Mouse (Mus musculus): ENCODE data around the gene Fam3c. TPM values are rescaled to one million over a fixed set of nuclear protein-coding genes. Genes with fewer than 3 reads are reported as not detected.
A peak's percentile ranks its signal among the peaks of the same experiment; 100 is the strongest.

Gene Fam3c
- polyA plus RNA-seq, 1 experiment from 2014 or later: 59.1 TPM

DNA sequence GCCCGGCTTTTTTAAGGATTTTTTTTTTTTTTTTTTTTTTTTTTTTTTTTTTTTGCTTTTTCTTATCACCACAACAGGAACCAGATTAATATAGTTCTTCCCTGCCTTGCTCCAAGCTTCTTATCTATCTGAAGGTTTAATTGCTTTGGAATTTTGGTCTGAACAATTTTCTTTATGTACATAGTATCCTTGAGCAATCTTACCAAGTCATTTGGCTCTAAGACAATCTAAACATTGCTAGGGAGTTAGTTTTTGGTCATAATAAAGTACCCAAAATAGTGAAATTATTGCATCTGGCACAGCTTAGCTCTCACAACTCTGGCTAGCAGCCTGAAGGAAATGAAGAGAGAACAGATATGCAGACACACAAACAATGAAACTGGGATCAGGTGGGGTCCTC, 23.8 kb upstream of the Fam3c start:
- no peak for ATAC-seq (ENCODE audit: insufficient number of reproducible peaks, low FRiP score, low TSS enrichment, low read depth)
- Histone ChIP-seq H3K27me3 (no peaks in the 10 kb centered on the region), H3K4me2 (replicated peaks) (no peak overlapping the region), H3K4me3 (replicated peaks) (no peak overlapping the region), H3K4me1 (no peaks in the 10 kb centered on the region), H3K9me3 (replicated peaks) (no peaks in the 10 kb centered on the region), H3K9ac (no peak overlapping the region), H3K27ac (replicated peaks) (no peak overlapping the region), H3K36me3 (no peaks in the 10 kb centered on the region)
- WGBS: 100% methylated on average over 1 of the region's 1 CpGs

DNA sequence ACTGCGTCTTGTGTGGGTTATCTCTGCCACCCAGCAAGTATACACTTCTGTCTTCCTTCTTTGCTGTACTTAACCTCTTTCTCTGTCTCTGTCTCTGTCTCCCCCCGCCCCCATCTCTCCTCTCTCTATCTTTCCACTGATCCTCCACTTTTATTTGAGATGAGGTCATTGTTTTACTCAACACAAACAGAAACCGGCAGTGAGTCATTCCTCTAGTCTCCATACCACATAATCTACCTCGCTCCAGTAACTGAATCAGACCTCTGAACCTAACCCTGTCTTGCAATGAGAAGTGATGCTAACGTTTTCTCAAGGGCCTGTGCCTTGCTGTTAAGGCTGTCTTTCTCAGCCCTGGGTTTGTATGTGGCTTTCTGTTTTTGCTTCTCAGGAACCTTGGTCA, 22.4 kb upstream of the Fam3c start:
- H3K27ac ChIP-seq (replicated peaks): no peak overlapping the region
- no peaks in the 10 kb centered on the region for H3K9me3 ChIP-seq (replicated peaks)
- H3K27me3 ChIP-seq: no peaks in the 10 kb centered on the region
- no peak overlapping the region for H3K9ac ChIP-seq
- no peak overlapping the region for H3K4me2 ChIP-seq (replicated peaks)
- no peak overlapping the region for H3K4me3 ChIP-seq (replicated peaks)
- H3K36me3 ChIP-seq: no peaks in the 10 kb centered on the region
- 71% methylated on average over 5 of the region's 5 CpGs for WGBS
- H3K4me1 ChIP-seq: no peaks in the 10 kb centered on the region
- no peak for ATAC-seq (ENCODE audit: insufficient number of reproducible peaks, low FRiP score, low TSS enrichment, low read depth)

DNA sequence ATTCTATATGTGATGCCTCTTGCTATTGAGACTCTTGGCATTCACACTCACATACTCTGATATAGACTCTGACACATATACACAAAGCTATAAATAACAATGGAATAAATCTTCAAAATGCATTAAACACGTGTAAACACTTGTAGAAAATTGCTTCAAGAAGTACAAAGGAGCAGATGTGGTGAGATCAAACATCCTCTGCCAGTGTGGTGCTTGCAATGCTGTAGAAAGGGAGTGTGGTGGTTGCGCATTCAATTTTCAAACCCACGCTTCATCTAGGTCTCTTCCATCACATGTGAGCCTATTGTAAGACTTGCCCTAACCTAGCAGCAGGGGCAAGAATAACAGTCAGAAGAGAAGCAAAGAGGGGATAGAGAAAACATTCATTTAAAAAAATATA, 18.7 kb upstream of the Fam3c start:
- no peak overlapping the region for H3K4me2 ChIP-seq (replicated peaks)
- no peak overlapping the region for H3K27ac ChIP-seq (replicated peaks)
- H3K9ac ChIP-seq: no peak overlapping the region
- ATAC-seq (ENCODE audit: insufficient number of reproducible peaks, low FRiP score, low TSS enrichment, low read depth): no peak
- no peak overlapping the region for H3K4me3 ChIP-seq (replicated peaks)
- H3K36me3 ChIP-seq: no peaks in the 10 kb centered on the region
- no peaks in the 10 kb centered on the region for H3K9me3 ChIP-seq (replicated peaks)
- 71% methylated on average over 3 of the region's 3 CpGs for WGBS
- H3K27me3 ChIP-seq: no peaks in the 10 kb centered on the region
- no peaks in the 10 kb centered on the region for H3K4me1 ChIP-seq

GRCm38 (mm10) chr6:22373476-22373875, 17.4 kb upstream of the Fam3c start:
- 88% methylated on average over 2 of the region's 2 CpGs for WGBS
- Histone ChIP-seq H3K4me3 (replicated peaks) (no peak overlapping the region), H3K36me3 (no peaks in the 10 kb centered on the region), H3K27ac (replicated peaks) (no peak overlapping the region), H3K9ac (no peak overlapping the region), H3K27me3 (no peaks in the 10 kb centered on the region), H3K4me1 (no peaks in the 10 kb centered on the region), H3K4me2 (replicated peaks) (no peak overlapping the region), H3K9me3 (replicated peaks) (no peaks in the 10 kb centered on the region)
- no peak for ATAC-seq (ENCODE audit: insufficient number of reproducible peaks, low FRiP score, low TSS enrichment, low read depth)

GRCm38 (mm10) chr6:22366977-22367376, 10.9 kb upstream of the Fam3c start:
- H3K4me1 ChIP-seq: no peaks in the 10 kb centered on the region
- H3K36me3 ChIP-seq: no peaks in the 10 kb centered on the region
- no peak overlapping the region for H3K4me3 ChIP-seq (replicated peaks)
- H3K27me3 ChIP-seq: no peaks in the 10 kb centered on the region
- ATAC-seq (ENCODE audit: insufficient number of reproducible peaks, low FRiP score, low TSS enrichment, low read depth): no peak
- H3K9ac ChIP-seq: no peak overlapping the region
- H3K27ac ChIP-seq (replicated peaks): no peak overlapping the region
- H3K4me2 ChIP-seq (replicated peaks): no peak overlapping the region
- H3K9me3 ChIP-seq (replicated peaks): no peaks in the 10 kb centered on the region
- WGBS: 77% methylated on average over 2 of the region's 2 CpGs

- no peak for ATAC-seq (ENCODE audit: insufficient number of reproducible peaks, low FRiP score, low TSS enrichment, low read depth)
- 82% methylated on average over 3 of the region's 3 CpGs for WGBS
- H3K36me3 ChIP-seq: no peaks in the 10 kb centered on the region
- no peak overlapping the region for H3K4me3 ChIP-seq (replicated peaks)
- 0 out of 2 replicates have a peak, but pooled peaks cover 4% of the 10 kb centered on the region for H3K4me1 ChIP-seq
- H3K27me3 ChIP-seq: no peaks in the 10 kb centered on the region
- H3K9me3 ChIP-seq (replicated peaks): no peaks in the 10 kb centered on the region
- H3K4me2 ChIP-seq (replicated peaks): no peak overlapping the region
- no peak overlapping the region for H3K9ac ChIP-seq
- no peak overlapping the region for H3K27ac ChIP-seq (replicated peaks)
These were observed 7.5 kb upstream of the Fam3c start for GRCm38 (mm10) chr6:22363590-22363989.

- Histone ChIP-seq H3K27me3 (no peaks in the 10 kb centered on the region), H3K36me3 (no peaks in the 10 kb centered on the region), H3K9ac (no peak overlapping the region), H3K9me3 (replicated peaks) (no peaks in the 10 kb centered on the region), H3K27ac (replicated peaks) (no peak overlapping the region), H3K4me1 (0 out of 2 replicates have a peak, but pooled peaks cover 4% of the 10 kb centered on the region), H3K4me2 (replicated peaks) (no peak overlapping the region), H3K4me3 (replicated peaks) (no peak overlapping the region)
- ATAC-seq (ENCODE audit: insufficient number of reproducible peaks, low FRiP score, low TSS enrichment, low read depth): 0 out of 2 replicates have a peak, but pooled peaks have one; percentile 34
- 24% methylated on average over 3 of the region's 3 CpGs for WGBS
These were observed 5.9 kb upstream of the Fam3c start for GRCm38 (mm10) chr6:22361941-22362340.

DNA sequence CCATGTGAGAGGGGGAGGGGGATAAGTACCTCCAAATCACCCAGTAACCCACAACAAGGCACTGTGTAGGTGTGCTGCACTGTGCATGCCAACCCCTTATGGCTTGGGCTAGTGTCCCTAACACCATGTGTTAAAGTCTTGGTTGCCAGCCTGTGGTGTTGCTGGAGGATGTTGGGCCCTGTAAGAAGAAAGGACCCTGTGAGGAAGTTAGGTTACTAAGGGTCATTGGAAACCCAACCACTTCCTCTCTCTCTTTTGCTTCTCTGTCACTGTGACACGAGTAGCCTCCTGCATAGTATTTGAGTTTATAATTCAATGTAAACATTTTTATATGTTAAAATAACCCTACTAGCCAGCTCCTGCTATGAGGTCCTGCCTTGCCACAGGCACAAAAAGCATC, 3.0 kb upstream of the Fam3c start:
- no peak overlapping the region for H3K27ac ChIP-seq (replicated peaks)
- no peak overlapping the region for H3K9ac ChIP-seq
- H3K4me2 ChIP-seq (replicated peaks): no peak overlapping the region
- H3K9me3 ChIP-seq (replicated peaks): no peaks in the 10 kb centered on the region
- H3K27me3 ChIP-seq: no peaks in the 10 kb centered on the region
- ATAC-seq (ENCODE audit: insufficient number of reproducible peaks, low FRiP score, low TSS enrichment, low read depth): no peak
- 33% methylated on average over 1 of the region's 1 CpGs for WGBS
- peaks cover 7% of the 10 kb centered on the region for H3K4me1 ChIP-seq
- H3K36me3 ChIP-seq: no peaks in the 10 kb centered on the region
- no peak overlapping the region for H3K4me3 ChIP-seq (replicated peaks)

DNA sequence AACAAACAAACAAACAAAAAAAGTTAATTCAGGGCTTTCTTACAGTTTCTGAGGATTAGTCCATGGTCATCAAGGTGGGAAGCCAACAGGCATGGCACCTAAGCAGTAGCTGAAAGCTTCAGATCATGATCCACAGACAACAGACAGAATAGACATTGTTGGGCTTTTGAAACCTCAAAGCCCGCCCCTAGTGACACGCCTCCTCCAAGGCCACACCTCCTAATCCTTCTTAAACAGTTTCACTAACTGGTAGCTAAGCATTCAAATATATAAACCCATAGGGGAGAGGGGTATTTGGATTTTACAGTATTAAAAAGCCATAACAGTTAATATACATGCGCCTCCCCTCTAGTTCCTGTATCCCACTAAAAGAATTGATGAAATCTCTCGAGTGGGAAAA, 1.3 kb upstream of the Fam3c start:
- no peak overlapping the region for H3K9ac ChIP-seq
- no peak overlapping the region for H3K4me2 ChIP-seq (replicated peaks)
- no peaks in the 10 kb centered on the region for H3K36me3 ChIP-seq
- no peak overlapping the region for H3K27ac ChIP-seq (replicated peaks)
- 94% methylated on average over 4 of the region's 4 CpGs for WGBS
- no peak overlapping the region for H3K4me3 ChIP-seq (replicated peaks)
- no peak for ATAC-seq (ENCODE audit: insufficient number of reproducible peaks, low FRiP score, low TSS enrichment, low read depth)
- H3K27me3 ChIP-seq: no peaks in the 10 kb centered on the region
- peaks cover 14% of the 10 kb centered on the region for H3K4me1 ChIP-seq
- H3K9me3 ChIP-seq (replicated peaks): no peaks in the 10 kb centered on the region

GRCm38 (mm10) chr6:22355396-22356085, 502 bp downstream of the Fam3c start:
- Histone ChIP-seq H3K9me3 (replicated peaks) (no peaks in the 10 kb centered on the region), H3K36me3 (no peaks in the 10 kb centered on the region), H3K4me2 (replicated peaks) (peak overlapping the region; percentile 63), H3K9ac (peak overlapping the region; percentile 72), H3K27ac (replicated peaks) (peak overlapping the region; percentile 80), H3K4me3 (replicated peaks) (peak overlapping the region; percentile 79), H3K4me1 (peaks cover 10% of the 10 kb centered on the region), H3K27me3 (no peaks in the 10 kb centered on the region)
- WGBS: under 1% methylated on average over 61 of the region's 62 CpGs
- ATAC-seq (ENCODE audit: insufficient number of reproducible peaks, low FRiP score, low TSS enrichment, low read depth): no peak; the same call in 1 of the 2 replicates

DNA sequence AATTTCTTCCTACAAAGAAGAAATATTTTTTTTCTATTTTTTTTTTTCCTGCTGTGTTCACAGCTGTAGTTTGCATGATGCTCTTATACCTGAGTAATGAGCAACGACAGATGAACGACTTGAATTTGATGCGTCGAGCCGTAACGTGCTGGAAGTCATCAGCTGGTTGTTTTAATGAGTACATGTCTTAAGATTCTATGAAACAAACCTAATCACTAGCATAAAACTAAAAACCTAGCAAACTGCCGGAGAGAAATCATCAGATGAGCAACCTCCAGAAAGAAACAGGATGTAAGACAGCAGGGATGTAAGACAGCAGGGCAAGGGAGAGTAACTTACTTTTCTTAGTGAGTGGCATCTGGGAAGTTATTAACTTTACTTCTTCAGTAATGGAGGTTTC, 1.4 kb downstream of the Fam3c start:
- peak overlapping the region; percentile 63 for H3K4me2 ChIP-seq (replicated peaks)
- WGBS: 58% methylated on average over 7 of the region's 7 CpGs
- no peak for ATAC-seq (ENCODE audit: insufficient number of reproducible peaks, low FRiP score, low TSS enrichment, low read depth)
- H3K4me3 ChIP-seq (replicated peaks): peak overlapping the region; percentile 79
- H3K9ac ChIP-seq: no peak overlapping the region
- no peaks in the 10 kb centered on the region for H3K27me3 ChIP-seq
- H3K27ac ChIP-seq (replicated peaks): no peak overlapping the region
- H3K36me3 ChIP-seq: no peaks in the 10 kb centered on the region
- no peaks in the 10 kb centered on the region for H3K9me3 ChIP-seq (replicated peaks)
- peaks cover 10% of the 10 kb centered on the region for H3K4me1 ChIP-seq

DNA sequence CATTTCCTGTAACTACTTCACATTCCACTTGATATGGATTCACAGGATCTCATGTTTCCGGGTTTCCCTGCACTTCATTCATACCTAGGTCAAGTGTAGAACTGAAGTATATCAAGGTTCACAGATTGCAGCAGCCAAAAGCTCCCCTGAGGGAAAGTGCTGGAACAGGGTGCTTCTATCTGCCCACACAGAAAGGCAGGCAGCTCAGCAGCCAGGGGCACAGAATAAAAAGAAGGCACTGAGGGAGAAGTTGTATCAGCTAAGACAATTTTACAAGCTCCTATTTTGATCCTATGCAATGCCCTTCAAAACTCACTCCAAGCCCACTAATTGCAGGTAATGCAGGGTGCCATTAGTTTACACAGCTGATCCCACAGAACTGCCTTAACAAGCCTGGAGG, 2.0 kb downstream of the Fam3c start:
- Histone ChIP-seq H3K27ac (replicated peaks) (no peak overlapping the region), H3K27me3 (no peaks in the 10 kb centered on the region), H3K4me3 (replicated peaks) (no peak overlapping the region), H3K4me1 (peaks cover 13% of the 10 kb centered on the region), H3K9ac (no peak overlapping the region), H3K9me3 (replicated peaks) (no peaks in the 10 kb centered on the region), H3K4me2 (replicated peaks) (peak overlapping the region; percentile 63; the same call in 1 of the 2 replicates), H3K36me3 (no peaks in the 10 kb centered on the region)
- 31% methylated on average over 1 of the region's 1 CpGs for WGBS
- ATAC-seq (ENCODE audit: insufficient number of reproducible peaks, low FRiP score, low TSS enrichment, low read depth): no peak

All from embryonic facial prominence, embryonic 15.5 days (tissue).